Mouse (Mus musculus) intestine, embryonic 14.5 days (tissue): ENCODE data around the gene Lyzl4. TPM values are rescaled to one million over a fixed set of nuclear protein-coding genes. Genes with fewer than 3 reads are reported as not detected.
"Not testable (repeated sequence)": the region's sequence is repeated elsewhere in the genome, so short reads cannot be mapped to it uniquely, and the experiment has no call there.

Source experiments
- ATAC-seq: fragments of 200-750 bp; cut with Nextera tagmentation; replicated peaks from 2 replicates; pipeline ENCODE4 v1.8.0; 2017; ENCODE audit warnings: low read depth, moderate number of reproducible peaks, moderate TSS enrichment, moderate library complexity; ENCODE audit not compliant: low FRiP score, low TSS enrichment
- DNase-seq: peaks from one replicate; pipeline ENCODE4 v3.0.0-alpha.2; 2018; ENCODE audit warnings: low spot score
- H3K27ac ChIP-seq: fragments of 300-500 bp; sonication (generic); 2 replicates; pipeline ENCODE4 v1.5.1; 2014; ENCODE audit warnings: low read depth, mild to moderate bottlenecking, control low read depth
- H3K27me3 ChIP-seq: fragments of 300-500 bp; sonication (generic); replicated peaks from 2 replicates; pipeline ENCODE4 v1.6.1; 2014; ENCODE audit warnings: low read length, control low read depth; ENCODE audit not compliant: control insufficient read depth, insufficient read depth
- H3K36me3 ChIP-seq: fragments of 300-500 bp; sonication (generic); 2 replicates; pipeline ENCODE4 v1.6.1; 2014; ENCODE audit warnings: low read length, control low read depth; ENCODE audit not compliant: control insufficient read depth, insufficient read depth
- H3K4me1 ChIP-seq: fragments of 300-500 bp; sonication (generic); replicated peaks from 2 replicates; pipeline ENCODE4 v1.6.1; 2014; ENCODE audit warnings: low read length, control low read depth, mixed read lengths; ENCODE audit not compliant: control insufficient read depth, insufficient read depth
- H3K4me2 ChIP-seq: fragments of 300-500 bp; sonication (generic); 2 replicates; pipeline ENCODE4 v1.6.1; 2014; ENCODE audit warnings: low read length
- H3K4me3 ChIP-seq: fragments of 300-500 bp; sonication (generic); 2 replicates; pipeline ENCODE4 v1.5.1; 2014; ENCODE audit warnings: low read depth, low read length, control low read depth, mixed read lengths
- H3K9ac ChIP-seq: fragments of 300-500 bp; sonication (generic); 2 replicates; pipeline ENCODE4 v1.6.1; 2014; ENCODE audit warnings: mild to moderate bottlenecking, low read length
- H3K9me3 ChIP-seq: fragments of 300-500 bp; sonication (generic); 2 replicates; pipeline ENCODE4 v1.6.1; 2016; ENCODE audit warnings: low read length, control low read depth; ENCODE audit not compliant: control insufficient read depth
- WGBS: fragments of 180-500 bp; shearing (Covaris S2); extraction: QIAGEN DNeasy Blood & Tissue Kit; methylation state at CpG from one replicate; pipeline ENCODE4 v1.1.7; 2014; 5-methylcytosine and 5-hydroxymethylcytosine counted together
- polyA plus RNA-seq: library from polyadenylated mRNA; unstranded; fragments of >200 nt; fragmentation: Nextera tagmentation; extraction: Ambion mirVana; gene quantifications from 2 replicates; pipeline ENCODE4 v1.2.1, GENCODE M21; 2014

Gene Lyzl4
- polyA plus RNA-seq, 1 experiment from 2014 or later = not detected

GRCm38 (mm10) chr9:121600861-121601427 lies 41.0 kb downstream of the Lyzl4 start:
- Histone ChIP-seq H3K4me1 (no peaks in the 10 kb centered on the region; the same call in 1 of the 2 replicates), H3K4me3 (no peak overlapping the region), H3K27ac (no peak overlapping the region), H3K9me3 (no peaks in the 10 kb centered on the region), H3K4me2 (0 out of 2 replicates have a peak overlapping the region, but pooled peaks have one; percentile 1), H3K36me3 (no peaks in the 10 kb centered on the region), H3K27me3 (no peaks in the 10 kb centered on the region), H3K9ac (no peak overlapping the region)
- WGBS = 33% methylated on average over 6 of the region's 6 CpGs
- no peak for DNase-seq
- ATAC-seq = no peak

DNA sequence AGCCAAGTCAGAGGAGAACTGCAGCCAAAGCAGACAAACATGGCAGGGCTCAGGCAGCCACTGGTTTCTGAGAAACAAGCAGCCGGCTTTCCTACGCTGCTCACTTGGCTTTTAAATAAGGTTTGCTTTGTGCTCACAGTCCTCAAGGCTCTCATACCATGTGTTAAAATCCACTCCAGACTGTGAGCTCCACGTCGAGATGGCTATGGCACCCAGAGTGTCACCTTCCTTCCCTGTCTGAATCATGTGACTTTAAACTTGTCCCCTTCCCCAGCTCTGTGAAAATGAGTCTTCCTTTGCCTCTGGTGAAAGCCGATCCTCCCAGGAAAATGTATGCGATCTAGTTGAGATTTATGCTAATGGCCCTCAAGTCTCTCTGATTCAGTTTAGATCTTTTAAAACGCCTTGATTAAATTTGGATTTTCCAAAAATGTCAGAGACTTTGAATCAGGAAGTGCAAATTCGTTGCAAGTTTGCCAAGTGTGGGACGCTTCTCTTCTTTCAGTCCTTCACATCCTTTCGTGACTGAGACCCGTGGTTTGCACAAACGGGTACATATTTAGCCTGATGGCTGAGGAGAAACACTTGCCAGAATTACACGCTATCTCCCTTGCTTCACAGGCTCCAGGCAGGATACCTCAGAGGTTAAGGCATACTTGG lies 41.6 kb downstream of the Lyzl4 start:
- Histone ChIP-seq H3K9ac (no peak overlapping the region), H3K4me2 (0 out of 2 replicates have a peak overlapping the region, but pooled peaks have one; percentile 1), H3K36me3 (no peaks in the 10 kb centered on the region), H3K27ac (no peak overlapping the region), H3K4me1 (no peaks in the 10 kb centered on the region; the same call in 1 of the 2 replicates), H3K4me3 (no peak overlapping the region), H3K27me3 (no peaks in the 10 kb centered on the region), H3K9me3 (no peaks in the 10 kb centered on the region)
- no peak for DNase-seq
- no peak for ATAC-seq
- WGBS = 55% methylated on average over 13 of the region's 13 CpGs

GRCm38 (mm10) chr9:121599551-121599950 lies 42.3 kb downstream of the Lyzl4 start:
- no peaks in the 10 kb centered on the region for H3K36me3 ChIP-seq
- H3K4me2 ChIP-seq = no peak overlapping the region
- ATAC-seq (no peak), DNase-seq (no peak)
- H3K4me3 ChIP-seq = no peak overlapping the region
- H3K4me1 ChIP-seq = no peaks in the 10 kb centered on the region; the same call in 1 of the 2 replicates
- no peaks in the 10 kb centered on the region for H3K9me3 ChIP-seq
- H3K27me3 ChIP-seq = no peaks in the 10 kb centered on the region
- no peak overlapping the region for H3K9ac ChIP-seq
- no peak overlapping the region for H3K27ac ChIP-seq
- 85% methylated on average over 6 of the region's 6 CpGs for WGBS

GRCm38 (mm10) chr9:121598106-121598505 lies 43.8 kb downstream of the Lyzl4 start:
- no peaks in the 10 kb centered on the region for H3K27me3 ChIP-seq
- H3K9me3 ChIP-seq = no peaks in the 10 kb centered on the region
- no peak overlapping the region for H3K4me3 ChIP-seq
- no peaks in the 10 kb centered on the region for H3K36me3 ChIP-seq
- WGBS = 85% methylated on average over 2 of the region's 2 CpGs
- H3K4me2 ChIP-seq = no peak overlapping the region
- H3K4me1 ChIP-seq = no peaks in the 10 kb centered on the region; the same call in 1 of the 2 replicates
- ATAC-seq = no peak
- DNase-seq = no peak
- no peak overlapping the region for H3K27ac ChIP-seq
- H3K9ac ChIP-seq = no peak overlapping the region

DNA sequence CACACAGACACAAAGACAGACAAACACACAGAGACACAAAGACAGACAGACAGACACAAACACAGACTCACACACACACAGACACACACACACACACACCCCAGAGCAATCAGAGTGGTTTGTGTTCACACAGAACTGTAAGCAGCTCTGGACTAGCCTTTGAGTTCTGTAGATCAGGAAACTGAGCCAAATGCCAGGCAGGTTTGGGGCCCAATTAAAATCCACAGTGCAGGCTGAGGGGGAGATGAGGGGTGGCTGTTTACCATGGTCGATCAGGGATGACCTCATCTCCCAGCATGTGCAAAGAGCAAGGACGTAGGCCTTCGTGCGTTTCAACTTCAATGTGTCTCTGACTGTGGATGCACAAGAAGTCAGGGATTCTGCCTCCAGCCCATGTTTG lies 47.1 kb downstream of the Lyzl4 start:
- ATAC-seq (no peak), DNase-seq (no peak)
- H3K4me3 ChIP-seq = no peak overlapping the region
- H3K27ac ChIP-seq = no peak overlapping the region
- H3K4me1 ChIP-seq = 0 out of 2 replicates have a peak, but pooled peaks cover 2% of the 10 kb centered on the region
- WGBS = 49% methylated on average over 4 of the region's 4 CpGs
- no peak overlapping the region for H3K4me2 ChIP-seq
- no peaks in the 10 kb centered on the region for H3K36me3 ChIP-seq
- H3K27me3 ChIP-seq = no peaks in the 10 kb centered on the region
- no peak overlapping the region for H3K9ac ChIP-seq
- no peaks in the 10 kb centered on the region for H3K9me3 ChIP-seq

GRCm38 (mm10) chr9:121593768-121594167 lies 48.1 kb downstream of the Lyzl4 start:
- H3K27ac ChIP-seq, H3K9ac ChIP-seq: not testable (repeated sequence)
- WGBS = 88% methylated on average over 3 of the region's 3 CpGs

GRCm38 (mm10) chr9:121592948-121593550 lies 48.8 kb downstream of the Lyzl4 start:
- H3K27ac ChIP-seq = no peak overlapping the region
- H3K4me1 ChIP-seq = peaks cover 5% of the 10 kb centered on the region; the same call in 1 of the 2 replicates
- H3K4me3 ChIP-seq = no peak overlapping the region
- no peak overlapping the region for H3K4me2 ChIP-seq
- DNase-seq = no peak
- no peaks in the 10 kb centered on the region for H3K27me3 ChIP-seq
- H3K9ac ChIP-seq = no peak overlapping the region
- no peaks in the 10 kb centered on the region for H3K36me3 ChIP-seq
- ATAC-seq = no peak
- WGBS = 83% methylated on average over 13 of the region's 13 CpGs
- peaks cover 8% of the 10 kb centered on the region for H3K9me3 ChIP-seq

More at GRCm38 (mm10) chr9:121593768-121594167, 48.1 kb downstream of the Lyzl4 start:
- not testable (repeated sequence) for DNase-seq, H3K4me1 ChIP-seq, H3K9me3 ChIP-seq, H3K36me3 ChIP-seq, H3K27me3 ChIP-seq, ATAC-seq, H3K4me2 ChIP-seq, H3K4me3 ChIP-seq

DNA sequence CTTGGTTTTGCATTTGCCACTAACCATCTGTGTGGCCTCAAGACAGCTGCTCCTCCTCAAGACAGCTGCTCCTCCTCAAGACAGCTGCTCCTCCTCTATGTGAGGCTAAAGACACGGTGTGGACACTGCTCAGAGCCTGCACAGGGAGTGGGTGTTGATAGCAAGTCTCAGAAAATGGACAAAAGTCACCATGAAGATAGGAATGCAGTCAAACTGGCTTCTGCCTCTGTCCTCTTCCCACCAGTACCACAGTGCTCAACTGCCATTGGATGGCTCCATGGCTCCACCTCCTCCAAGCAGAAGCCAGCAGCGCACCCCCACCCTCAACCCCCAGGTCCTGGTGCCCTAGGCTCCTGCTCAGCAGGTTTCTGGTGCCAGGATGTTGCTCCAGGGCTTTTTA lies 52.4 kb downstream of the Lyzl4 start:
- no peak for DNase-seq
- 51% methylated on average over 2 of the region's 2 CpGs for WGBS
- Histone ChIP-seq H3K9ac (no peak overlapping the region), H3K4me2 (no peak overlapping the region), H3K4me1 (peaks cover 5% of the 10 kb centered on the region; the same call in 1 of the 2 replicates), H3K36me3 (no peaks in the 10 kb centered on the region), H3K27me3 (no peaks in the 10 kb centered on the region), H3K27ac (0 out of 2 replicates have a peak overlapping the region, but pooled peaks have one; percentile 27), H3K9me3 (peaks cover 8% of the 10 kb centered on the region), H3K4me3 (no peak overlapping the region)
- ATAC-seq = peak; percentile 86; the same call in 1 of the 2 replicates
